ENCODE assay signal across 36 mouse cellular contexts in the genomic region with DNA sequence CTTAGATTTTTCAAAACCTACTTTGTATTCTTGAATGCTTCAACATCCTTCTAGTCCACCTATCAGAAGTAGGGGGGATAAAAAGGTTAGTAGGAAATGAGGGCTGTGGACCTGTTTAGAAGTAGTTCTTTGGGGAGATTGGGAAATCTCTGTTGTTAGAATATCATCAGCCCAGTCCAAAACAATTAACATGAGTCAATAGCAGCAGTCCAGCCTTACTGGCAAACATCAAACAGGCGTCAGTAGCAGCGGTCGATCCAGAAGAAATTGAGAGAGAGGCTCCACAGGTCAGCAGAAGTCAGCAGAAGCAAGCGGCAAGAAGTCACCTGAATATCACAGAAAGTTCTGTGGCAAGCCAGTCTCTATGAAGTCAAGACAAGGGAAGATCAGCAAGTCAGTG. TPM values are rescaled to one million over a fixed set of nuclear protein-coding genes. Genes with fewer than 3 reads are reported as not detected.
"Had no signal": no experiment of that assay in that cellular context is flagged by ENCODE, and none has a peak within 500 bp of the region (broad histone marks: within the 10 kb centered on the region; RNA-seq: fewer than 3 reads in every experiment).

No protein-coding gene starts in this region.

- H3K4me1 ChIP-seq: hindbrain, embryonic 10.5 days; hindbrain, embryonic 12.5 days; hindbrain, embryonic 13.5 days; intestine, embryonic 15.5 days; kidney, embryonic 15.5 days had no signal

- H3K36me3 ChIP-seq: intestine, embryonic 15.5 days had no signal

- H3K9me3 ChIP-seq: heart, embryonic 10.5 days; heart, embryonic 12.5 days; heart, embryonic 13.5 days; heart, embryonic 15.5 days; hindbrain, embryonic 10.5 days; hindbrain, embryonic 12.5 days; hindbrain, embryonic 13.5 days; hindbrain, embryonic 15.5 days; intestine, embryonic 15.5 days; kidney, embryonic 15.5 days had no signal

- ATAC-seq: hindbrain, embryonic 16.5 days; hindbrain, postnatal 0 days; inflammation-experienced regulatory T-cells, adult 6 months; intestine, embryonic 15.5 days; intestine, embryonic 16.5 days; intestine, postnatal 0 days had no signal

- H3K9ac ChIP-seq: heart, embryonic 12.5 days; heart, embryonic 13.5 days; heart, embryonic 15.5 days; hindbrain, embryonic 12.5 days; hindbrain, embryonic 13.5 days; hindbrain, embryonic 14.5 days; hindbrain, embryonic 15.5 days; intestine, embryonic 15.5 days; kidney, embryonic 15.5 days had no signal

- H3K27me3 ChIP-seq: heart, embryonic 12.5 days; heart, embryonic 13.5 days; heart, embryonic 15.5 days; hindbrain, embryonic 12.5 days; hindbrain, embryonic 13.5 days; hindbrain, embryonic 15.5 days; intestine, embryonic 15.5 days; kidney, embryonic 15.5 days had no signal

- H3K4me2 ChIP-seq: heart, embryonic 11.5 days; heart, embryonic 12.5 days; heart, embryonic 13.5 days; heart, embryonic 15.5 days; hindbrain, embryonic 12.5 days; hindbrain, embryonic 13.5 days; hindbrain, embryonic 14.5 days; hindbrain, embryonic 15.5 days; intestine, embryonic 15.5 days; kidney, embryonic 15.5 days had no signal

- DNase-seq: heart, postnatal 10 days; heart, postnatal 14 days; heart, postnatal 36 days; heart, postnatal 4 days; kidney, adult 11 months; kidney, adult 18-20 months; kidney, adult 2 months; kidney, adult 8-10 months; kidney, adult 9 months; kidney, postnatal 10 days; kidney, postnatal 14 days; kidney, postnatal 25 days; kidney, postnatal 36 days; kidney, postnatal 4 days; layer of hippocampus, adult 9-11 months; layer of hippocampus, postnatal 36 days had no signal

- H3K4me3 ChIP-seq: heart, embryonic 10.5 days; heart, embryonic 12.5 days; heart, embryonic 13.5 days; heart, embryonic 15.5 days; hindbrain, embryonic 10.5 days; hindbrain, embryonic 12.5 days; hindbrain, embryonic 13.5 days; hindbrain, embryonic 15.5 days; intestine, embryonic 15.5 days; kidney, embryonic 15.5 days; layer of hippocampus, adult 2 months had no signal

- H3K27ac ChIP-seq: heart, embryonic 10.5 days; heart, embryonic 13.5 days; heart, embryonic 15.5 days; hindbrain, embryonic 10.5 days; hindbrain, embryonic 12.5 days; hindbrain, embryonic 13.5 days; hindbrain, embryonic 14.5 days; hindbrain, embryonic 15.5 days; hindbrain, postnatal 0 days; intestine, embryonic 15.5 days; kidney, embryonic 15.5 days; kidney, postnatal 0 days; layer of hippocampus, adult 2 months had no signal

RNA-seq across cellular contexts. Expression of a gene that starts 1.3 kb away (rescaled TPM):
- total RNA-seq: hematopoietic stem cell, adult 5-6 weeks had no signal
- polyA plus RNA-seq: inflammation-experienced regulatory T-cells, adult 6 months had no signal
